Mouse (Mus musculus): ENCODE results near the gene Syne2.
"Not testable (repeated sequence)": the region's sequence is repeated elsewhere in the genome, so short reads cannot be mapped to it uniquely, and the experiment has no call there.

Gene Syne2

DNA sequence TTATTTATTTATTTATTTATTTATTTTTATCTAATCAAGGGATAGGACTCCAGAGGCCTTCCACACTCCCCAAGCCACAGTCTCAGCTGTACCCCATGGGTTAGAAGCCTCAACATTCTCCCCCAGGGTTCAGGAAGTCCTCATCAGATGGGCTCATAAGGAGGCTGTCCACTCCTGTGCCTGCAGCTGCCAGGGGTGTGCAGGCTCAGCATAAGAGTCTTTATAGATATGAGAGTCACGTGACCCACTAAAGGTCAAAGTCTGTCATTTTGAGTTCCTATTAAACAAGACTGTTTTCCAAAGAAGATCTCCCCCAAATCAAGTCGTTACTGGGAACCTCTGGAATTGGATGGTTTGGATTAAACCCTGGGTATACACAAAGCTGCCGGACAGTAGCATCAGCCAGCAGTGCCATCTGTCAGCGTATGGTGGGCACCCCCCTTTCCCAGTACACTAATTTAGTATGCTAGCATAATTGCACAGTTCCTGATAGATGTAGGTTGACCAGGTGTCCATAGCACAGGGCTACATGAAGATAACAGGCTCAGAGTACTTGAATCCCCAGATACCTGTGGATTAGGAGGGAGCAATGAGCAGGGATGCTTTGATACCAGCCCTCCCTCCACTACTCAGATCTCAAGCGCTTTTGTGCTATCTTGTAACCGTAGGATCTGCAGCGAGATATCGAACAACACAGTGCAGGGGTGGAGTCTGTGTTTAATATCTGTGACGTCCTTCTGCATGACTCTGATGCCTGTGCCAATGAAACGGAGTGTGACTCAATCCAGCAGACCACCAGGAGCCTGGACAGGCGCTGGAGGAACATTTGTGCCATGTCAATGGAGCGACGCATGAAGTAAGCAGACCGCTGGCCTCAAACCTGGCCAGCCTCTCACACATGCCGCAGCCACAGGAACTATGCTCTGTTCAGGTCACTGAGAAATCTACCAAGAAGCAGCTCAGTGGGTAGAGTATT, 276.0 kb downstream of the Syne2 start:
- in situ Hi-C loops (cut with MboI, MseI): no loop called here

DNA sequence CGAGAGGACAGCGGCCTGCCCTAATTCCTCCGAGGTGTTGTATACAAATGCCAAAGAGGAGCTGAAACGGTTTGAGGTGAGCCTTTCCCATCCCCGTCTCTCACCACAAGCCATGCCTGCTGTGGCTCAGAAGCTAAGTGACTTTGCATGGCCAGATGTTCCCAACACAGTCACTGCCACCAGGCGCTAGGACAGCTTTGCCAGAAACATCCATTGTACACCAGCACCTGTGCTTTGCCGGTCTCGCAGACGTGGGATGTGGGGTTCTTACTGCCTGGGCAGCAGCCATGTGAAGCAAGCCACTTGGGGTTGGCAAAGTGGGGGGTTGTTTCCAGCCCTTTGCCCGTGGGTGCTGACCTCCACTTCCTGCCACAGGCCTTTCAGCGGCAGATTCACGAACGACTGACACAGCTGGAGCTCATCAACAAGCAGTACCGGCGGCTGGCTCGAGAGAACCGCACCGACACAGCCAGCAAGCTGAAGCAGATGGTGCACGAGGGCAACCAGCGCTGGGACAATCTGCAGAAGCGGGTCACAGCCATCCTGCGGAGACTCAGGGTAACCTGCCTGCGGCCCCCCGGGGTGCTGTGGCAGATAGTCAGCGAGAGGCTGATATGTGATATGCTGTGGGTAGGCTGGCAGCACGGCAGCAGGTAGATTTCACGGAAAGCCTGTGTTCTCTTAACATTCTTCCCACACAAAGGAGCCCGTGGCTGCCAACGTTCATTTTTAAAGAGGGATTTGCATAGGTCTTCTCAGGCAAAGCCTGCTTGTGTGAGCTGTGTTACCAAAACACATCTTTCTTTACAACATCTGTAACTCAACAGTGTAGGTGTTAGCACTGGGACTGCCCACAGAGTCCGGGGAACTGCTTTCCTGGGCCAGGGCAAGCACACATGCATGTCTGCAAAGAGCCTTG, 277.4 kb downstream of the Syne2 start:
- in situ Hi-C loops (cut with MboI, MseI): no loop called here

DNA sequence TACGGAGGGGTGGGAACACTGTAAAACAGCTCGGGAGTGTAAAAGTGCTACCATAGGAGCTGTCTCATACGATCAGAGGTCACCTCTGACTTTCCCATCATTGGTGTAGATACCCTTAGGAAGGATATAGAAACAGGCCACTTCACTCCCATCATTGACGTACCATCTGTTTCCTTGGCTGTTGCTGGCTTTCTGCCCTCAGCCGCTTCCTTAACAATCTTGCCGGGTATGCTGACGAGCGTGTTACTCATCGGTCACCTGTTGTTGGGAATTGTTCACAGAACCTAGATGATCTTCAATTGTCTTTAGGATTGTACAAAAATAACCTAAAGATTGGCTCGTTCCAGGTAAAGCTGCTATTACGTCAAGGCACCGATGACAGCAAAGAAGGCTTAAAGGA, 284.7 kb downstream of the Syne2 start:
- in situ Hi-C loops (cut with MboI, MseI): no loop called here

DNA sequence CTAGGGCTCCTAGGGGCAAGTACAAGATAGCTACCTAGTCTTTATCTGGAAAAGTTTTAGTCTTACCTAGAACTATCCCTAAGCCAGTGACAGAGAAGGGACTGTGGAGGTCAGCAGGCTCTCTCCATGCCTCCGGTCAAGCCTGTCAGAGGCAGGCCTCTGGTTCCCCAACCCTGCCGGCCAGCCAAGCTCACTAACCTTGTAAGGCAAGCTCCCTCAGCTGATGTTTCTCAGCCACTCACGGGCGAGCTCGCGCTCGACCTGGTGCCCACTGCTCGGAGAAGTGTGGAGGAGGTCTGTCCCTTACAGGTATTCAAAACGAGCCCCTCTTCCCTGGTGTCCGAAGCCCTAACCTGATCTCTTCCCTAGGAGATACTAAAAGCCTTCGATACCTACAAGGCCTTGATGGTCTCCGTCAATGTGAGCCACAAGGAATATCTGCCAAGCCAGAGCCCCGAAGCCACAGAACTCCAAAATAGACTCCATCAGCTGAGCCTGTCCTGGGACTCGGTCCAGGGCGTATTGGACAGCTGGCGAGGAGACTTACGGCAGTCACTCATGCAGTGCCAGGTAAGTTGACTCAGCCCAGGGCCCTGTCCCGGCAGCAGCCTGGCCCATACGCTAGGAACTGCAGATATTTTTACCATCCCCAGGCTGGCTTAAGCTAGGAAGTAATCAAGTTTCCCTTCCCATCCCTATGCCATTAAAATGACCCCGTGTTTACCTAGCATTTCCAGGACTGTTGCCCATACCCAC, 286.8 kb downstream of the Syne2 start:
- in situ Hi-C loops (cut with MboI, MseI): no loop called here

DNA sequence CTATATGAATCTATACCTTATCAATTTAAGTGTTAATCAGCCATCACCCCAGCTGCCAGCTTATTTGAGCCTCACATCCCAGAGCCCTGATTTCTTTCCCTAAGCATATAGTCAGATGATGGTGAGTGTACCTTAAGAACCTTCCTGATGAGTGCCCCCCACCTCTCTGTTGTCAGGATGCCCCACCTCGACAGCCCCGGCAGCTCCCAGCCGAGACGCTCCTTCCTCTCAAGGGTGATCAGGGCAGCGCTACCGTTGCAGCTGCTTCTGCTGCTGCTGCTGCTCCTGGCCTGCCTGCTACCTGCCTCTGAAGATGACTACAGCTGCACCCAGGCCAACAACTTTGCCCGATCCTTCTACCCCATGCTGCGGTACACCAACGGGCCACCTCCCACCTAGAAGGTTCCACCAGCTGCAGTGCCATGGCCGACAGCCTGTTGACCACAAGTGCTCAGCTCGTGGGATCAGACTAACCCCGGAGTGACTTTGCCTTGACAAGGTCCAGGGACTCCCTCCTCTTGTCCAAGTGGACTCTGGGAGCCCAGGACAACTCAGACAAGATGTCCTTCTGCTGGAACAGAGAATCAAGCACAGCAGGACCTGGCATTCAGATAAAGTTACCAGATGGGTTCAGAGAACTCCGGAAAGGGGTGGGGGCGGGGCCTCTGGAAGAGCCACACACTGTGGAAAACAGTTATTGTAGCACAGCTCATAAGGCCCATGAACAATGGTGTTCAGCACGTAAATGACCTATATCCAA, 291.9 kb downstream of the Syne2 start:
- in situ Hi-C loops (cut with MboI, MseI): no loop called here

DNA sequence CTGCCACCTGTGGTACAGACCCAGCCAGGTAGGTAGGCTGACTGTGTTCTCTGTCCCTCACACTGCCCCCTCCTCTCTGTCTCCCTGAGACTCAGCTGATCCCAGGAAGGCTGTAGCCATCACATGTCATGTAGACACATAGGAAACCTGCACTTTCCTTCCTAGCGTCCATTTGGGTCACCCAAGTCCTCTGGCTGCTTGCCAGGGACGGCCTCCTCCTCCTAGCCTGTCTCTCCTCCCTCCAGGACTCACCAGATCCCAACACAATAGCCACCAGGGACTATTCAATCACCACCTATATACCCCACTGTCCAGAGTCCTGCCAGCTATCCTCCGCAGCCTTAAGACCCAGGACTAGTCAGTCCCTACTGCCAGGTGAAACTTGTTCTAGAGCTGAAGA, 293.1 kb downstream of the Syne2 start:
- in situ Hi-C loops (cut with MboI, MseI): no loop called here

DNA sequence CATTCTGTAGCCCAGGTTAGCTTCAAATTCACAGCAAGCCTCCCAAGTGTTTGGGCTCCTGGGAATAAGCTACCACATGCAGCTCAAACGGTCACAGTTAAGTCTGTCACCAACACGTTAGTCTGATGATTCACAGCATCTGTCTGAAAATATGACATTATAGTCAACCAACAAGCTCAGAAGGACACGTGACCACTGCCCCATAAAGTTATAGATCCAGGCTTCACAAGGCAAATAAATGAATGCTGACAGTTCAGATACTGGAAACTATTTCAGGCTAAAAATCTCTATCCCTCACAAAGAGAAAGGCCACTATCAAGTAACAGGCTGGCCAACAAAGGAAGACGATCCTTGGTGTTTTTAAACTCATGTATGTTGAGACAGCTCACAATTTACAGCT, 298.6 kb downstream of the Syne2 start:
- in situ Hi-C loops (cut with MboI, MseI): no loop called here

DNA sequence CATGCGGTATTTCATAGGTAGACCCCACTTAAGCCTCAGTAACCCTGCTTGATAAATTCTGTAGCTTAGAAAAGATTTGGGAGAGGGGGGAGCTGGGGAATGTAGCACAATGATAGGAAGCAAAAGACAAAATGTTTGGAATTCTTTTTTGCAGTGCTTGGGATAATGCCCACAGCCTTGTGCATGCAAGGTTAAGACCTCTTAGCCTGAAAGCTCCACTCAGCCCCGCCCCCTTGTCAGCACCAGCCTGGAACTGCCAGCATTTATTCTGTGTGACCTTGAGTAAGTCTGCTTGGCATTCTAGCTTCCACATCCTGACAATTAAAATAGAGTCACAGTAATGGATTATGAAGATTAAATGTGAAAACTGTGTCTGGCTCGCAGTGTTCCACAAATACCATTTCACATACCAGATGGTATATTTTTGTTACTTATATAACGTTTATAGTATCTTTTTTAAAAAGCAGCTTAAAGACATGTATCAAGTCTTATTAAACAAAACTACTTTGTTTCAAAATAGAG, 299.8 kb downstream of the Syne2 start:
- in situ Hi-C loops (cut with MboI, MseI): no loop called here

DNA sequence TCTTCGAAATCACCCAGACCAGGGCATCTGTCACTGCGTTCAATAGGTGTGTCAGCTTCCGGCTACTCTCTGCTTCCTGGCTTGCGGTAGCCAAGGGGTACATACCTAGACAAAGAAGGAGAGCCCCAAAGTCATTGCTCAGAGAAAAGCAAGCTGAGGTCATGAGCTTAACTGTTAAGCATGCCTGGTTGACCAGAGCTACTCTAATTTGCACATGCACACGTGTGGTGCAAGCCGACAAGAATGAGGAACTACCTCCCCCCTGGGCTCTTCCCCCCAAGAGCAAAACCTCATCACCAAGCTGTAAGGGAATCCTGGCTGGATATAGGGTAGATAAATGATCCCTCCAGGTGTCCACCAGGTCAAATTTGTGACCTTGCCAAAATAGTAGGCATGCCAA, 305.3 kb downstream of the Syne2 start:
- in situ Hi-C loops (cut with MboI, MseI): no loop called here

DNA sequence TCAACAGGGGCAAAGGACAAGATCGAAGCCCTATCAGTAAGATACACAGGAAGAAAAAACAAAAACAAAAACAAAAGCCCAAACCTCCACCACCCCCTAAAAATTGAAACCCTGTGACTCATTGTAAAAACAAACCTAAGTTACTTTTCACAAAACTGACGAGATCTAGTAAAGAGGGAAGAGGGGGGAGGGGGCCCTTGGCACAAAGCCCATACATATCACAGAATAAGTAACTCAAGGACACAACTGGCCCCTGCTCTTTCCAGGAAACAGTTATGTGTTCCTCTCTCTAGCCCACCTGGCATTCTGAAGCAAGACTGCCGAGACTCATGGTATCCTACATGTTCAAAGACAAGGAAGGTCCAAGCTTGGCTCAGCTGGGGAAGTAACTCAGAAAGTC, 310.4 kb downstream of the Syne2 start:
- in situ Hi-C loops (cut with MboI, MseI): no loop called here

DNA sequence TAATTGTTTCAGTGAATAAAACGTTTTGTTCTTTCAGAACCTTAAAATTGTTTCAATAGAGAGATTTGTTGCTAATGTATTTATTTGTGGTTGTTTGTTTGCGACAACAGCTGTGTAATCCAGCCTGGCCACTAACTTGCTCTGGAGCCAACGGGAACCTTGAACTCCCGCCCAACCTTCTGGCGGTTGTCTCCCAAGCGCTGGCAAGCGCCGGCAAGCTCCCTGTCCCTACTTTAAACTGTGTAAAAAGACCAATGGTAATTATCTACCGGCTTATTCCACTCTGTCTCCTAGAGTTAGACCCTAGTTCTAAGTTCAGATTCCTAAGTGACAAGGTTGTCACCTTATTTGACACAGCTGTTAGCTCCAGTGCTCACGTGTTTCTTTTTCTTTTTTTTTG, 310.9 kb downstream of the Syne2 start:
- in situ Hi-C loops (cut with MboI, MseI): no loop called here

DNA sequence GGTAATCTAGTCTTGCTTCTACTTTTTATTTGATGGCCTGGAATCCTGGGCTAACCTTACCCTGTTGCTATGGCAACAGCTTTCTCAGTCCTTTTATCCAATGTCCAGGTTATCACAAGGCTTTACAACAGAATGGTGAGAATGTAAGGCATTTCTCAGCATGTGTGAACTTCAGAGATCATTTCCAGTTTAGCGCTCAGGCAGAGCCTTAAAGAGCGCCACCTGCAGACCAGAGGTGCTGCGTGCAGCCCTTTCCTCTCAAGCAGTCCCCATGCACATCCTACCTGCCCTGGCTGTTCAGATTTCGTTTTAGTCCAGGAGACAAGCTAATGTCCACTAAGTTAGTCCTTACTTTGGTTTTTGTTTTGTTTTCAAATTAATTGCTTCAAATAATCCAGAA, 312.3 kb downstream of the Syne2 start:
- in situ Hi-C loops (cut with MboI, MseI): no loop called here

DNA sequence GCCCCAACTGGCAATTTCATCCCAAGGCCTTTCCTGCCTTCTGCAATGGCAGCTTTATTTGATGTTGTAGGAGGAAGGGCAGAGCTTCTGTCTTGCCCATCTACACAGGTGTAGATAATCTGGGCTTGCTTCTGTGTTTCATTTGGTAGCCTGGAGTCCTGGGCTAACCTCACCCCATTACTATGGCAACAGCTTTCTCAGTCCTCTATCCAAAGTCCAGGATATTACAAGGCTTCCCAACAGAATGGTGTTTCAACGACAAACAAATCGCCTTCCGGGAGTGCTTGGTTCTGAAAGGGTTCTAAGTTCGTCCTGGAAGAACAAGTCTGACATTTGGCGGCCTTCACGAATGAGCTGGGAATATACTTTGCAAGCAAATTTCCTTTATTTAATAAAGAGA, 313.0 kb downstream of the Syne2 start:
- in situ Hi-C loops (cut with MboI, MseI): no loop called here

DNA sequence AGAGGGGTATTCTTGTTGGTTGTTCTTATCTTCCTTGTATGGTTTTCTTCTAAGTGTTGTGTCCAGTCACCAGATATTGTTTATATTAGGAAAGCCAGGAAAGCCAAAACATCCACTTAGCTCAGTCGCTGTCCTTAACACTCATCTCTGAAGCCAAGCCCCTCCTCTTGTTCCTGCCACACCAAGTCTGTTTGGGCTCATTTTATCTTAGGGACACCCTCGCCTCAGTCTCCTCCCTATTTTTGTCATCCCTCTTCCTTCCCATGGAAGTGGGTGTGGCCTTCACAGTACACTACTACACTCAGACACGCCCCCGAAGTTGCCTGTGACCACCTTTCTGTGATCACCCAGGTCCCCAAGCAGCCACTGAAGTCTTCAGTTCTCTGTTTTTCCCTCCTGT, 314.7 kb downstream of the Syne2 start:
- in situ Hi-C loops (cut with MboI, MseI): no loop called here

DNA sequence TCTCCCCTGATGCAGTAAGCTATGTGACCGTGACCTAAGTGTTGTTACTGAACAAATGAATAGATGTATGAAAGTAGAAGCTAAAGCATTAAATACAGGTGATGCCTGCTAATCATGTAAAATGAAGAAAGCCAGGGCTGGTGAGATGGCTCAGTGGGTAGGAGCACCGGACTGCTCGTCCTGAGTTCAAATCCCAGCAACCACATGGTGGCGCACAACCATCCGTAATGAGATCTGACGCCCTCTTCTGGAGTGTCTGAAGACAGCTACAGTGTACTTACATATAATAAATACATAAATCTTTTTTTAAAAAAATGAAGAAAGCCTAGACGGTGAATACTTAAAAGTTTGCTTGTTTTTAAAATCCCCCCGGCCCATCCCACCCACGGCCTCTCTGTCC, 315.1 kb downstream of the Syne2 start:
- in situ Hi-C loops (cut with MboI, MseI): not testable (repeated sequence)

DNA sequence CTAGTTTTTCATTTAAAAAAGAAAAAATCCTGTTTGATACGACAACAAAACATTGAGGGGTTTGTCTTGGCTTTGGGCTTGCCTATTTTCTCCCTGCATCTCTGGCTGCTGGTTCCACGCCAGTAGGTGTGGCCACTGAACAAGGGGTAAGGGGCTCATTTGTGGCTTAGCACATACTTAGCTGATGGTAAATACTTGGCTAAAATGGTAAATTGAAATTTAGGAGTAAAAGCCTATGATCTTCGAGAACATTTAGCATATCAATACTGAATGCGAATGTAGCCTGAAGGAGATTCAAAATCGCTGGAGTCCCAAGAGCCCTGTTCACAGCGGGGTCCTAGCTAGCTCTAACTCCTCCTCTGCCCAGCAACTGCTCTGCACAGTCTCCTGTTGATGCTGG, 318.8 kb downstream of the Syne2 start:
- in situ Hi-C loops (cut with MboI, MseI): no loop called here

DNA sequence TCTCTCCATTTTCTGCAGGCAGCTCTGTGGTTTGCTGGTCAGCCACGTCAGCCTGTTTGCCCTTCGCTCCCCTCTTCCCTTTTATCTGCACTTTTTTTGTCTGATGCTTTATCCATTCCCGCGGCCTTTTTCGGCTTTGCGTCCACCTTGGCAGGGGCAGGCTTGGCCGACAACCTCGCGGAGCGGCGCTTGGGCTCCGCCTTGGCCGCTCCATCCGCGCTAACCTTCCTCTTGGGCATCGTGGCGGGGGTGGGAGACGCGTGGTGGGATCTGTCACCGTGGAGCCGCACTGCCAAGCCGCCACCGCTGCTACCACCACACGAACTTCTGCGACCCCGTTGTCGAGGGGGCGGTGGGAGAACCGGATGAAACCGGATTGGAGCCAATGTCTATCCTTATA, 334.5 kb downstream of the Syne2 start:
- in situ Hi-C loops (cut with MboI, MseI): not testable (repeated sequence)

All from T-helper 1 cell (primary cell).